Mouse (Mus musculus) lung, embryonic 16.5 days (tissue): ENCODE data around the gene N4bp2l1. TPM values are rescaled to one million over a fixed set of nuclear protein-coding genes. Genes with fewer than 3 reads are reported as not detected.

Experiments
- polyA plus RNA-seq: library from polyadenylated mRNA; unstranded; fragments of >200 nt; fragmentation: Nextera tagmentation; extraction: Ambion mirVana; gene quantifications from 2 replicates; pipeline ENCODE4 v1.2.1, GENCODE M21; 2015

The N4bp2l1 gene
- polyA plus RNA-seq, 1 experiment from 2014 or later, result 5.7 TPM

Other genes starting within 250 kb of the N4bp2l1 start
- not detected in 2 replicates for gene Zar1l, start 79.0 kb downstream of the N4bp2l1 start, polyA plus RNA-seq
- gene Brca2, start 74.6 kb downstream of the N4bp2l1 start, polyA plus RNA-seq, result 23.4 and 27.4 TPM in 2 replicates
- 36.0 and 42.0 TPM in 2 replicates for gene N4bp2l2, start 69.0 kb upstream of the N4bp2l1 start, polyA plus RNA-seq
- gene Pds5b, start 76.6 kb upstream of the N4bp2l1 start, polyA plus RNA-seq, result 32.0 and 32.1 TPM in 2 replicates